Mouse (Mus musculus) E14TG2a.4 (cell line): Measurements from ENCODE around the gene Zdhhc3.

Experiments
- H3K27me3 ChIP-seq: 2 replicates; pipeline ENCODE4 v1.6.1; 2014; ENCODE audit warnings: low read length, control low read depth; ENCODE audit not compliant: insufficient read depth
- H3K36me3 ChIP-seq: 2 replicates; pipeline ENCODE4 v1.6.1; 2014; ENCODE audit warnings: low read length, control low read depth; ENCODE audit not compliant: insufficient read depth
- H3K4me1 ChIP-seq: replicated peaks from 2 replicates; pipeline ENCODE4 v1.6.1; 2014; ENCODE audit warnings: low read depth, low read length, control low read depth
- H3K4me3 ChIP-seq: replicated peaks from 2 replicates; pipeline ENCODE4 v1.5.1; 2014; ENCODE audit warnings: mild to moderate bottlenecking, low read length
- H3K9me3 ChIP-seq: 2 replicates; pipeline ENCODE4 v1.6.1; 2014; ENCODE audit warnings: low read length, control low read depth
- CTCF ChIP-seq: conservative IDR thresholded peaks from 2 replicates; pipeline ENCODE4 v1.5.1; 2014; ENCODE audit warnings: low read length
- NANOG ChIP-seq: IDR thresholded peaks from 2 replicates; pipeline ENCODE4 v1.6.1; 2014; ENCODE audit warnings: borderline replicate concordance, low read length, mixed read lengths
- POU5F1 ChIP-seq: IDR thresholded peaks from 2 replicates; pipeline ENCODE4 v1.6.1; 2014; ENCODE audit warnings: low read length, borderline replicate concordance

The Zdhhc3 gene

DNA sequence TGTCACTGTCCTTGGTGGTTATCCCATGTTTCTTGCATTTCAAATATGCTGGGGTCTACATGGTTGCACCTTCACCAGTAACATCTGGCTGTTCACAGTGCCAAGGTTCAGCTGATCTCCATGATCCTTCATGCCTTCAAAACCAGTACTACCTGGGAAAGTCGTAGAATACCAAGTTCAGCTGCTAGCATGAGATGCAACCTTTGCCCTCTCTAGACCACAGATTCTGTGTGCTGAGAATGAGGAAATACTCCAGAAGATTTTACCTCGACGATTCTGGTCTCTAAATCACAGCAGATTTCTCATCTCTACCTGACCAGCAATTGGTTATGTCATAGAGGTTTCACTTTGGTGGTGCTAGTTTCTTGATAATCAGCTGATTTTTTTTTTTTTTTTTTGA is 52.8 kb downstream of the Zdhhc3 start:
- no peaks in the 10 kb centered on the region for H3K27me3 ChIP-seq
- no peak overlapping the region for H3K4me3 ChIP-seq
- no peaks in the 10 kb centered on the region for H3K9me3 ChIP-seq
- no peak for TF ChIP-seq CTCF
- TF ChIP-seq POU5F1, result no peak
- TF ChIP-seq NANOG, result no peak
- no peaks in the 10 kb centered on the region for H3K4me1 ChIP-seq
- H3K36me3 ChIP-seq, result no peaks in the 10 kb centered on the region

DNA sequence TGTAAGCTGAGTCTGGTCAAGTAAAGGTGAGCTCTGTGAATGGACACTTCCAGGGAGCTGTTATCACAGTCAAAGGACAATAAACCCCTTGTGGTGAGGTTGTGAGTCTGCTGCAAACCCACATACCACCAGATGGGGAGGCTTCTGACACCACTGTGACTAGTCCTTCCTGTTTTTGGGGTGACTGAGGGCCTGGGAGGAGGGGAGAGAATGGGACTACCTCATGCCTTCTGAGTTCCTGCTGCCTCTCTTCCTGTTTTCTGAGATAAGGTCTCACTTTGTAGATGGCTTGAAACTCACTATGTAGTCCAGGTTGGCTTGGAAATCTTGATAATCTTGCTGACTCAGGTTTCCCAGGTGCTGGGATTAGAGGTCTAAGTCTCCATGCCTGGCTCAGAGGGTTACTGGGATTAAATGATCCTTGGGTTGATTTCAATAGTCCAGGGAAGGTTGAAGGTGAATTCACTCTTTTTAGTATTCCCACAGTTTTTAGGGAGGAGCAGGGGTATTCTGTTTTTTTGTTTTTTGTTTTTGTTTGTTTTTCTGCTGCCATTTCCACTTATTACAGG is 54.2 kb downstream of the Zdhhc3 start:
- no peak overlapping the region for H3K4me3 ChIP-seq
- no peaks in the 10 kb centered on the region for H3K27me3 ChIP-seq
- H3K4me1 ChIP-seq, result no peaks in the 10 kb centered on the region
- H3K36me3 ChIP-seq, result no peaks in the 10 kb centered on the region
- TF ChIP-seq CTCF, result no peak
- TF ChIP-seq NANOG, result no peak
- H3K9me3 ChIP-seq, result no peaks in the 10 kb centered on the region

DNA sequence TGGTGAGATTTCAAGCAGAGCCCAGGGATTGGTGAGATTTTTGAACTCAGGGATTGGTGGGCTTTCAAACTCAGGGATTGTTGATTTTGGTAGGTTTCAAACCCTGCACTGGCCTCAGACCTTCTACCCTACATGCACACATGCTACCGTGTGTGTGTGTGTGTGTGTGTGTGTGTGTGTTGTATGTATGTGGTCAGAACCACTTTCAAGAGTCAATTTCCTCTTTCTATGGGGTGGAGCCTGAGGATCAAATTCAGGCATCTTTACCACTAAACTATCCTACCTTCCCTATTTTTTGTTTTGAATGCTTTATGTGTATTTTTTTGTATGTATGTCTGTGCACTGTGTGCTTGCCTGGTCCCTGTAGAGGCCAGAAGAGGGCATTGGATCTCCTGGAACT is 65.3 kb downstream of the Zdhhc3 start:
- Histone ChIP-seq H3K27me3 (no peaks in the 10 kb centered on the region; the same call in 1 of the 2 replicates), H3K9me3 (no peaks in the 10 kb centered on the region), H3K36me3 (no peaks in the 10 kb centered on the region), H3K4me1 (no peaks in the 10 kb centered on the region), H3K4me3 (no peak overlapping the region)
- TF ChIP-seq NANOG (no peak), POU5F1 (no peak)

DNA sequence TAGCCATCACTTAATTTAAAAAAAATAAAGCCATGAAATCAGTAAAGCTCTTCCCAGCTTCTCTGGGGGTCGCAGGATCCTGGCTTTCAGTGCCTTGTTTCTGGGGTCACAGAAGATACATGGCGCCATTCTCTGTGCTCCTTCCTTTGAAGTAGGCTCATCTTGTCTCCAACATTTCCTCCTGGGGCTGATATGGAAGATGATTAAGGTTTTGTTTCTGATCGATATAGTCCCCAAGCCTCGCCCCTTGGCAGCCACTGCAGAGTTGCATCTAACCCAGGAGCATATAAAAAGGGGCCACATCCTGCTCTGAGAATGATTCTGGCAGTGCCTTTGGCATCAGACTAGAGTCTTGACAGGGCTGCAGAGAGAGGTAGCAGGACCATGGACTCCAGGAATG is 78.6 kb downstream of the Zdhhc3 start, which contains the start of gene Tgm4:
TSS of gene Tgm4 (plus strand) at position 301 of the 400 bp plus-strand sequence.
- H3K4me1 ChIP-seq, result no peaks in the 10 kb centered on the region
- H3K9me3 ChIP-seq, result no peaks in the 10 kb centered on the region
- H3K4me3 ChIP-seq, result no peak within 1 kb of the TSS
- H3K27me3 ChIP-seq, result peaks cover 20% of the 10 kb centered on the region; the same call in 1 of the 2 replicates
- H3K36me3 ChIP-seq, result no peaks in the 10 kb centered on the region
- no peak for TF ChIP-seq NANOG
- TF ChIP-seq POU5F1, result no peak
- no peak for TF ChIP-seq CTCF

DNA sequence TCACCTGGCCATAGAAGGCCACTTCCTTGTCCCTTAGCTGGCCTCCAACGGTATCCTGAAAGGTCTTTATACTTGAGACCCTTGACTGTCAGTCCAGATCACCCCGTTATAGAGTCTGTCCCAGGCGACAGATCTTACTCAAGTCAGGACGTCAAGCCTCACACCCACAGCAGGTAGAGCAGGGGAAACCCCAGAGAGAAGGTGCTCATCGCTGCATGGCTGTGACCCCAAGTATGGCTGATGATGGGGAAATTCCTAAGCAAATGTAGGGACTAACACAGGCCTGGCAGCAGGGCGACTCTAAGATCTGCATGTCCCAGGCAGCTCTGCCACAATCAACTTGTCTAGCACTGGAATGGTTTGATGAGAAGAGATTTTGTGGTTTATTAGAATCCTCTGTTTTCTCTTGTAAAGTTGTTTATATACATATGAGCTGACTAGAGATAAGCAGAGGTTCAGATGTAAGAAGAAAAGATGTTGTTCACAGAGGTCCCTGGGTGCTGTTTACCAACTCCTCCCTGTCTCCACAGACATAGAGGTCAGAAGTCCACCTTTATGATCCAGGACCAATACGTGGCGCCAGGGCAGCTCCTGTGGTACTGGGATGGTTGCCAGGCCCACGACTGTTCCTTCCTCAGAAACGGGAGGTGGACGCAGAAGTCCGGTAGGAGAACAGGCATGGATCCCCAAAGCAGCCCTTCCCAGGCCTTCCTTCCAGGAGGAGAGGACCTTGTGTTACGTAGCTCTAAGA is 81.3 kb downstream of the Zdhhc3 start:
- no peaks in the 10 kb centered on the region for H3K4me1 ChIP-seq
- H3K9me3 ChIP-seq, result no peaks in the 10 kb centered on the region
- TF ChIP-seq CTCF (no peak), POU5F1 (no peak), NANOG (no peak)
- H3K4me3 ChIP-seq, result no peak overlapping the region
- H3K27me3 ChIP-seq, result 0 out of 2 replicates have a peak, but pooled peaks cover 6% of the 10 kb centered on the region
- H3K36me3 ChIP-seq, result no peaks in the 10 kb centered on the region

DNA sequence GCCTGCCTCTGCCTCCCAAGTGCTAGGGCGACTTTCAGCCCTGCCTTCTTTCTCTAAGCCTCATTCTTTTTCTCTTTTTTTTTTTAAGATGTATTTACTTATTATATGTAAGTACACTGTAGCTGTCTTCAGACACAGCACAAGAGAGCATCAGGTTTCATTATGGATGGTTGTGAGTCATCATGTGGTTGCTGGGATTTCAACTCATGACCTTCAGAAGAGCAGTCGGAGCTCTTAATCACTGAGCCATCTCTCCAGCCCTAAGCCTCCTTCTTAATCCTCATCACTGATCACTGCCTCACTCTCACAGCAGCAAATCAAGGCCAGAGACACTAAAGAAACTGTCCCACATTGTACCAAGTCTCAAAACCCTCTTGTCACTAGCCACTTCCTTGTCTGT is 88.8 kb downstream of the Zdhhc3 start:
- Histone ChIP-seq H3K4me3 (no peak overlapping the region), H3K4me1 (peaks cover 19% of the 10 kb centered on the region), H3K9me3 (no peaks in the 10 kb centered on the region), H3K36me3 (peaks cover 4% of the 10 kb centered on the region), H3K27me3 (peaks cover 20% of the 10 kb centered on the region)
- TF ChIP-seq POU5F1 (no peak), CTCF (no peak), NANOG (no peak)

DNA sequence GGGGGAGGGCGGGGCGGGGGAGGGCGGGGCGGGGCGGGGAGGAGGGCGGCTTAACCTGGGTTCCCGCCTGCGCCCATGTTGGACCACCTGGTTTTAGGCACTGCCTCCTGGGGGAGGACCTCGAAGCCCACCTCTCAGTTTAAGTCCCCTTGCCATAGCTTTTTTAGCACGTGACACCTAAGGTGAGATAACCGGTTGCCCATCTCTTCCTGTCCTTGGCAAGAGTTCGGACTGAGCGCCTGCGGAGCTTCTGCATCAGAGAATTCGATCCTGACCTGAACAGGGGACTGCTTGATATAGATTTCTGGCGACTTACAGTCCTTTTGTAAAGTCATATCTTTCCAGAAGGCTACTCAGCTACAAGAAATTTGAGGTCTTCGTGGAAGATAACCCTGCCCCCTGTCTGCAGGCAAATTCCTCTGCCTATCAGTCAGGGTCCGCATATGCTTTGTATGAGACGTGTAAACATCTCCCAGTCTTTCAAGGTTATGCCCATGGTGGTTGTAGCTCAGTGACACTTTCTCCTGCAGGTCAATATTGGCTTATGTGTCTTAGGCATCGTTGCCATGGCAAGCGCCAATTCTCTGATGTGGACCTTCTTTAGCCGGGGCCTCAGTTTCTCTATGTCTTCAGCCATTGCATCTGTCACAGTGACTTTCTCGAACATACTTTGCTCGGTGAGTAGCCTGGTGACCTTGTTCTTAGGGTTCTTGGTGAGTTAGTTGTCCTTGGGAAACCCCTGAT is 91.2 kb downstream of the Zdhhc3 start:
- Histone ChIP-seq H3K4me3 (peak overlapping the region; percentile 41; the same call in 1 of the 2 replicates), H3K4me1 (peaks cover 20% of the 10 kb centered on the region), H3K27me3 (peaks cover 20% of the 10 kb centered on the region), H3K36me3 (peaks cover 24% of the 10 kb centered on the region), H3K9me3 (no peaks in the 10 kb centered on the region)
- TF ChIP-seq NANOG (no peak), CTCF (no peak), POU5F1 (no peak)

DNA sequence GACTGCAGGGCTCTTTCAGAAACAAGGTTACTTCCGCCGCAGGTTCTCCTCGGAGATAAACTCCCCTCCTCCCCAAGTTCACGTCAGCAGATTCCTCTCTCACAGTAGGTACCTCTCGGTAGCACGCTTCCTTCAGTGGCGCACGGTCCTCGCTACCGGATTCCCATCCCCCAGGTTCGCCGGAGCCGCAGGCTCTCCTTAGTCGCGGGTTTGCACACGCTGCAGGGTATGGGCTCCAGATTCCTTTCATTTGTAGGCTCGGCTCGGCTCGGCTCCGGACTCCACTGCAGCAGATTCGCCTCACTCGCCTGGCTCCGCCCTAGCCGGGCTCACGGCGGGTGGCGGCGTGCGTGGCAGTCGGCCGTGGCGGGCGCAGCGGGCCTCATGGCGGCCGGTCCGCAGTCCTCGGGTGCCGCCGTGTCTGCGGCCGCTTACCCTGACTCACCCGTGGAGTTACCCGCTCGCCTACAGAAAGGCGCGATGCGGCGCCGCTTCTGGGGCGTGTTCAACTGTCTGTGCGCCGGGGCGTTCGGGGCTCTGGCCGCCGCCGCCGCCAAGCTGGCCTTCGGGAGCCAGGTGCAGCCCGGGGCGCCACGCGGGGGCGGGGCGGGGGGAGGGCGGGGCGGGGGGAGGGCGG is 91.9 kb downstream of the Zdhhc3 start, which contains the start of gene Tmem42:
TSS of gene Tmem42 (plus strand) at position 332 of the 637 bp plus-strand sequence.
- no peak for TF ChIP-seq POU5F1
- no peak for TF ChIP-seq CTCF
- no peak for TF ChIP-seq NANOG
- no peaks in the 10 kb centered on the region for H3K9me3 ChIP-seq
- peak within 1 kb of the TSS; percentile 86 for H3K4me3 ChIP-seq
- H3K36me3 ChIP-seq, result peaks cover 31% of the 10 kb centered on the region
- peaks cover 17% of the 10 kb centered on the region for H3K27me3 ChIP-seq
- peaks cover 20% of the 10 kb centered on the region for H3K4me1 ChIP-seq
